Mouse (Mus musculus): Measurements from ENCODE around the gene Psg17. TPM values are rescaled to one million over a fixed set of nuclear protein-coding genes. Genes with fewer than 3 reads are reported as not detected.
"Not testable (repeated sequence)": the region's sequence is repeated elsewhere in the genome, so short reads cannot be mapped to it uniquely, and the experiment has no call there.

Psg17 gene
- not detected for total RNA-seq (2021)

DNA sequence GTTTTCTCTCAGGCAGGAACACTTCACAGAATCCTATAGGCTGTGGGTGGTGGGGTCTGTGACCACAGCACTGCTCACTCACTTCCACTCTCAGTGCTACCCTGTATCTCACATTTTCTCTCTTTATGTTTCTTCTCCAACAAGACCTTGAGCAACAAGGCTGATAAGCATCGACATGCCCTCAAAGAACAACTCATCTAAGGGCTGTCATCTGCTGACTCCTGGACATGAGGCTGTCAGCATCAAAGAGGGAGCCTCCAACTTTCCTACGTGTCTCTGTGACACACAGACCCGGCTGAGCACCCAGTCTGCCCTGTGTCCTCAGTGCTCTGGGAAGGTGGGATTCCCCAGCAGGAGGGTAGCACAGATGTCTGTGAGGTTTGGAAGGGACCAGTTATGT lies at the start of gene Psg17:
Gene Psg17, minus strand, starts transcription at position 101 of the 400 bp plus-strand sequence.
- intact Hi-C loops (cut with DNase I), result no loop called here
- no peak for DNase-seq (ENCODE audit: low spot score in 2 of 2)

DNA sequence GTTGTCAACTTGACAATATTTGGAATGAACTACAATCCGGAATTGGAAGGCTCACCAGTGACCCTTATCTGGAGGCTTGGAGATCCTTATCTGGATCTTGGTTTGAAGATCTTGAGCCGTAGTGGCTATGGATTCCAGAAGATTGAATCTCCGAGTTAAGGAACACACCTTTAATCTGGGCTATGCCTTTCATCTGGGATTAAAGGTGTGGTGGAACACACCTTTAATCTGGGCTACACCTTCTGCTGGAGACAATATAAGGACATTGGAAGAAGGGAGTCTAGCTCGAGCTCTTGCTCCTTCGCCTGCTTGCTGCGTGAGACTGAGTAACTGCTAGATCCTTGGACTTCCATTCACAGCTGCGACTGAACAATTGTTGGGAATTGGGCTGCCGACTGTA lies 49.6 kb upstream of the Psg17 start, which contains the start of gene Pglyrp1:
Gene Pglyrp1, plus strand, starts transcription at position 301 of the 400 bp plus-strand sequence.
- intact Hi-C loops (cut with DNase I), result loop anchor here (5.0 to 10.0 kb wide), 3 partner anchors 34 to 1799 kb away; partner anchors contain the start of genes Mill2 and Psg16
- not testable (repeated sequence) for DNase-seq (ENCODE audit: low spot score in 2 of 2)

- no peak for DNase-seq (ENCODE audit: low spot score in 2 of 2)
Measured at GRCm38 (mm10) chr7:18868491-18868890, 47.1 kb upstream of the Psg17 start.

DNA sequence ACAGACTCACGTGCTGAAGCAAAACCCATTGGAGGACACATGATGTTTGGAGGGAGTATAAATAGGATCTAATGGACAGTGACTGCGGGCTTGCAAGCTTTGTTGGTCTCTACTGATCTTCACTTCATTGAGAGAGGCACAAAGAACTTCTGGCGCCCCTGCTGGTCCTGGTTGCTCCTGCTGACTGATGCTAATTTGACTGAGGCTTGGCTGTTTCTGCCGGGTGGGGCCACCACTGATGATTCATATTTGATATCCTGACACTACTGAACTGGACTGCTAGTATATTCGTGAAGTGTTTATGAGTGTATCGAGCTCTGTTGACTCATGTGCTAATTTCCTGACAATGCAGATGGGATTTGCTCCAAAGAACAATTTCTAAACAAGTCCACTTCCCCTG lies 41.4 kb upstream of the Psg17 start:
- intact Hi-C loops (cut with DNase I), result no loop called here

More at GRCm38 (mm10) chr7:18868491-18868890, 47.1 kb upstream of the Psg17 start:
- intact Hi-C loops (cut with DNase I), result no loop called here

GRCm38 (mm10) chr7:18858310-18858916 lies 37.0 kb upstream of the Psg17 start:
- intact Hi-C loops (cut with DNase I), result no loop called here
- DNase-seq (ENCODE audit: low spot score in 2 of 2), result peak in 1 of 2 experiments; percentile 12

More for the DNA sequence above, 41.4 kb upstream of the Psg17 start:
- DNase-seq (ENCODE audit: low spot score in 2 of 2), result no peak

DNA sequence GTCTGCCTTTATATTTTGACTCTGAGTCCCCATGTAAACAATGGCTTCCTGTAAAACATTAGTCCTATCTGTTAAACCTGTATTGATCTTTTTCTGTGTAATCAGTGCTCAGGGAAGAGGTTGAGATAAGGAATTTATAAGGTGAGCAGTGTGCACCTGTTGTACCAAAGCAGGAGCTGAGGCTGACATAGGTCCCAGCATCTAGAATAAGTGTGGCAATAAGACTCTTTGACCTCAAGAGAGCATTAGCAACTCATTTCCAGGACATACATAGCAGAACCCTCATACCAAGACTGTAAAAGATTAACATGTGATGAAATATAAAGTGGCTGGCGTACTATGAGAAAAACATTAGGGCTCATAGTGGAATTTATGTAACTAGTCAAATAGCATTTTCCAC lies 27.0 kb upstream of the Psg17 start:
- no peak for DNase-seq (ENCODE audit: low spot score in 2 of 2)
- intact Hi-C loops (cut with DNase I), result no loop called here

DNA sequence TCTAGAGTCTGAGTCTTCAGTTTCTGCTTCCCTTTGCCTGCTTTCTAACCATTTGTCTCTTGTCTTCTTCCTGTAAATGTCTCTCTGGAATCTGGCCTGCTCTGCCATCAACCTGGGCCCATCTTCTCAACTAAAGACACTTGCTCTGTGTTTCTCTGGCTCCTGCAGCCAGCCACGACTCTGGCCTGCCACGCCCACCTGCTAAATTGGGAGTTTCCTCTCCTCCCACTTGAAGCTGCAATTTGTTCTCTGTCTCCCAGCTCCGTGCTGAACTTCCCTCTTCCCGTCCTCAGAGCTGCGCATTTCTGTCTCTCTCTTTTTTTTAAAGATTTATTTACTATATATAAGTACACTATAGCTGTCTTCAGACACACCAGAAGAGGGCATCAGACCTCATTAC lies 23.4 kb upstream of the Psg17 start:
- no peak for DNase-seq (ENCODE audit: low spot score in 2 of 2)

DNA sequence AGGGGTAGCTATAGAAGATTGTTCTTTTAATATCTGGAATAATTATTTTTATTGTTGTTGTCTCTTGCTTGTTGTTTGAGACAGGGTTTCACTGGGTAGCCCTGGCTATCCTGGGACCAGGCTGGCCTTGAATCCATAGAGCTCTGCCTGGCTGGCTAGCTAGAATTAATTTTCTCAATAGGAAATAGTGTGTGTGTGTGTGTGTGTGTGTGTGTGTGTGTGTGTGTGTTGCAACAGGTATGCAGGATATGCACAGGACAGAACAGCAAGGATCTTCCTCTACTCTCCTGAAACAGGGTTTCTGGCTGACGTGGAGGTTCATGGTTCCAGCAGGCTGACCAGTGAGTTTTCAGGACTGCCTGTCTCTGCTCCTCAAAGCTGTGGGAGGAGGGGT lies 19.8 kb upstream of the Psg17 start:
- intact Hi-C loops (cut with DNase I), result no loop called here
- DNase-seq (ENCODE audit: low spot score in 2 of 2), result no peak

More for the DNA sequence above, 23.4 kb upstream of the Psg17 start:
- intact Hi-C loops (cut with DNase I), result no loop called here

GRCm38 (mm10) chr7:18840386-18841173 lies 19.2 kb upstream of the Psg17 start:
- peak; percentile 3 to 25 for DNase-seq (ENCODE audit: low spot score in 2 of 2)
- intact Hi-C loops (cut with DNase I), result no loop called here

DNA sequence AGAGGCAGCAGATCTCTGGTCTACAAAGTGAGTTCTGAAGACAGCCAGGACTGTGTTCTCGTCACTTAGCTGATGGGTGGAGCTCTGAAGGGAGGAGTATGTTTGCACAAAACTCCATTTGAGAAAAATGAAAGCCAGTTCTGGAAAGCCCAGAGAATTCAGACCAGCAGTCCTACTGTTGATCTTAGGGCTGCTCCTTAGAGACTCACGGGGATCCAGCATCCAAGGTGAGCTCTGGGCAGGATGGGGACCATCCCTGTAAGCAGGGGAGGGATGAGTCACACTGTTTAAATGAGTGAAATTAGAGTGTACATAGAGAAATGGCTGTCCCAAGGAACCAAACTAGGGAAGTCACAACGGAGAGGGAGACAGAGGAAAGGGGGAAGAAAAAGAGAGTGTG lies 18.5 kb upstream of the Psg17 start, which contains the start of gene Mill2:
Gene Mill2, plus strand, starts transcription at position 102 of the 400 bp plus-strand sequence.
- intact Hi-C loops (cut with DNase I), result loop anchor here (5.0 kb wide), 1 partner anchor 32 kb away; the partner anchor contains the start of gene Pglyrp1
- DNase-seq (ENCODE audit: low spot score in 2 of 2), result peak in 1 of 2 experiments; percentile 10

DNA sequence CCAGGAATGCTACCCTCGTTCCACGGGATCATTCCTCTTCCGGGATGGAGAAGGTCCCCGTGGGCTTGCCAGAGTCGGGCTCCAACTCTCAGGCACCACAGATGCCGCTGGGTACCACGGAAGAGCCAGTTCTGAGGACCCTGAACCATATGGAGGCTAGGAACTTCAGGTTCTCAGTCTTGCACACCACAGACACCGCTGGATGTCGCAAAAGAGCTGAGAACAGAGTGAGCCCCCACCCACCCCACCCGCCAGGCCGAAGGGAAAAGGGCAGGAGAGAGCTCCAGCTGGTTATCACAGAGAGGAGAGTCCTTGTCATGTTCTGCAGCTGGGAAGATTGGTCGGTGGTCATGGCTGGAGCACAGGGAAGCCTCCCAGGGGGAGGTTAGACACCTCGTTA lies 10.9 kb upstream of the Psg17 start:
- DNase-seq (ENCODE audit: low spot score in 2 of 2), result no peak
- intact Hi-C loops (cut with DNase I), result no loop called here

DNA sequence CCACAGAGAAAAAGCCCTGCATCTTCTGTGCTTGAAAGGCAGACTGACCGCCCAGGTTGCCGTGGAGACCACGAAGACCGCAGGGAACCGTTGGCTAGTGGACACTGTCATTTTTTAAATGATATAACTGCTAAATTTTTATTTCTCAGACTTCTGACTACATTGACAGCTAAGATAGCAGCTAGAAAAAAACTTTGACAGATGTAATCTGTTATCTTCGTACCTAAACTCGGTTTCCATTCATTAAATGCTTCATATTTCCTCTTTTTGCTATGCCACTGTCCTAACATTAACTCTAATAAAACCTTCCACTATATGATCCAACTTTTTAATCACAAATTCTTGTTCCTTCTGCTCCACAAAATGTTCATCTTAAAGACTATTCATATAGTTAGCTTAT lies 8.1 kb upstream of the Psg17 start:
- intact Hi-C loops (cut with DNase I), result no loop called here
- no peak for DNase-seq (ENCODE audit: low spot score in 2 of 2)

GRCm38 (mm10) chr7:18828592-18828991 lies 7.2 kb upstream of the Psg17 start:
- intact Hi-C loops (cut with DNase I), result no loop called here

GRCm38 (mm10) chr7:18827792-18828546 lies 6.6 kb upstream of the Psg17 start:
- no peak for DNase-seq (ENCODE audit: low spot score in 2 of 2)
- intact Hi-C loops (cut with DNase I), result no loop called here

More at GRCm38 (mm10) chr7:18828592-18828991, 7.2 kb upstream of the Psg17 start:
- no peak for DNase-seq (ENCODE audit: low spot score in 2 of 2)

DNA sequence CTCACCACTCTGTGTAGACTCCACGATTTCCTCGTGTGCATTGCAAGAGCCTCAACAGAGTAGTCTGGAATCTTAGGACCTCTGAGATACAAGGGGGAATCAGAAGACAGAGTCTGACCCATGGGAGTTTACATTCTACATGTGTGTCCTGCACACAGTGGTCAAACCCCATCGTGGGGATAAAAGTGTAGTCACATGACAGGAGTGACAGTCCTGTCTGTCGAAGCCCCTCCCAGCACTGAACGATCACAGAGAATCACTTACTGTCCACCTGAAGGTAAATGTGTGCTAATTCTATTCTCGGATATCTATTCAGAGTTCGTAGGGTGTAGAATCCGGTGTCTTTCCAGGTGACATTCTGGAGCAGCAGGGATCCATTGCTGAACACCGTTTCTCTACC lies 3.1 kb downstream of the Psg17 start:
- DNase-seq (ENCODE audit: low spot score in 2 of 2), result no peak
- intact Hi-C loops (cut with DNase I), result no loop called here

DNA sequence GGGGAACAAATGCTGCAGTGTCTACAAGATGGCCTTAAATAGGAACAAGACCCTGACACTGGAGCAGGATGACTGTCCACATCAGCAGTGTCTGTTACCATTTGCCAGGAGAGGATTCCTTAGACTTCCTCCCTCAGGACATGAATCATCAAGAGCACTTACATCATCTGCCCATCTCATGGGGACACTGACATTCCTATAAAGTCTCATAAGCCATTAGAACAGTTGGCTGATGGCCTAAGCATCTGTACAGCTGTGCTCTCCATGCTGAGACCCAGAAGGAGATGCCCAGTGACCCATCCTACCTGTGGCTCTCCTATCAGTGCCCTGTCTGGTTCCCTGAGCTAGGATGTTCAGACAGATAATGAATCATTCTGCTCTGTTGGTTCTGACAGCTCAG lies 17.9 kb downstream of the Psg17 start:
- intact Hi-C loops (cut with DNase I), result no loop called here
- no peak for DNase-seq (ENCODE audit: low spot score in 2 of 2)

GRCm38 (mm10) chr7:18799129-18799528 lies 22.3 kb downstream of the Psg17 start:
- no peak for DNase-seq (ENCODE audit: low spot score in 2 of 2)
- intact Hi-C loops (cut with DNase I), result no loop called here

DNA sequence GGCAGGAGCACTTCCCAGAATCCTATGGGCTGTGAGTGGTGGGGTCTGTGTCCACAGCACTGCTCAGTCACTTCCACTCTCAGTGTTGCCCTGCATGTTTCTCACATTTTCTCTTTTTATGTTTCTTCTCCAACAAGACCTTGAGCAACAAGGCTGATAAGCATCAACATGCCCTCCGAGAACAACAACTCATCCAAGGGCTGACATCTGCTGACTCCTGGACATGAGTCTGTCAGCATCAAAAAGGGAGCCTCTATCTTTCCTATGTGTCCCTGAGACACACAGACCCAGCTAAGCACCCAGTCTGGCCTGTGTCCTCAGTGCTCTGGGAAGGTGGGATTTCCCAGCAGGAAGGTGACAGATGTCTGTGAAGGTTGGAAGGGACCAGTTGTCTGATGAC lies 23.0 kb downstream of the Psg17 start, which contains the start of gene Psg19:
Gene Psg19, minus strand, starts transcription at position 101 of the 400 bp plus-strand sequence.
- DNase-seq (ENCODE audit: low spot score in 2 of 2), result no peak
- intact Hi-C loops (cut with DNase I), result no loop called here

GRCm38 (mm10) chr7:18790671-18791070 lies 30.7 kb downstream of the Psg17 start:
- DNase-seq (ENCODE audit: low spot score in 2 of 2); intact Hi-C loops (cut with DNase I): not testable (repeated sequence)

DNA sequence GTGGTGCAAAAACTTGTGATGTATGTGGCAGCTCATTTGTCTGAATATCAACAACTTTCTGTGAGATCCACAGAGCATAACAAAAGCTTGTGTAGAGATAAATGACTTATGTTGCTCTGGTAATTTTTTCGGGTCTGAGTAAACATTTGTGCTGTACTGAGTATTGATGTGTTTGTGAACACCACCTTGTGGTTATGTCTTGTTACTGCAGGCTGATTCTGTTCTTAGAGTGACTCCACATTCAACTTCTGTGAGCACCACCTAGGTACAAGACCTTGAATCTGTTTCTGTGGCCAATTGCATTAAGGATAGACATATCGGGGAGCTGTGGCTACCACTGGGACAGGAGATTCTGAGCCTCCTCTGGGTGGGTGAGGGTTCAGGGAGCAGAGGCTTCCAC lies 40.1 kb downstream of the Psg17 start:
- intact Hi-C loops (cut with DNase I); DNase-seq (ENCODE audit: low spot score in 2 of 2): not testable (repeated sequence)

Measured in left cerebral cortex, postnatal 25 days (tissue).